Mouse (Mus musculus) liver, postnatal 0 days (tissue): ENCODE data around the gene Shmt2.

Source experiments
- CTCF ChIP-seq: sonication (generic); IDR thresholded peaks from 2 replicates; pipeline ENCODE4 v1.5.1; 2016; ENCODE audit warnings: antibody characterized with exemption, low read depth
- EP300 ChIP-seq: IDR thresholded peaks from 2 replicates; pipeline ENCODE4 v1.6.1; 2016; ENCODE audit warnings: antibody characterized with exemption, low read depth, mild to moderate bottlenecking

DNA sequence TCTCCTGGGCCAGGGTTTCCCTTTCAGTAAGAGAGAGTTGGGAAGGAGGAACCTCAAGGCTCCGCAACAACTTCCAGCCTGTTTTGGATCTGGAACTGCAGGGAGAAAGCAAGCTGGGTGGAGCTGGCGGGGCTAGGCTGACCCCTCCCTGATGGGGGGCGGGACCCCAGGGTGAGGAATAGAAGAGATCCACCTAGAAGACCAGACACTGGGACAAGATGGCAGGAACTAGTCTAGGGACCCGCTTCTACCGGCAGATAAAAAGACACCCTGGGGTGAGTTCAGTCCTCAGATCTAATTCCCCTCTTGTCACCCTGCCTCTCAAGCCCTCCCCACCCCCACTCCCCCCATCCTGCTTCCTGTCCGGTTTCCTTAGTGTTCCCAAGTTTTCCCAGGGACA lies 7.5 kb downstream of the Shmt2 start, which contains the start of gene Ndufa4l2:
- TF ChIP-seq CTCF: no peak
- no peak for TF ChIP-seq EP300
